Mouse (Mus musculus): ENCODE measurements around the gene Phf1. TPM values are rescaled to one million over a fixed set of nuclear protein-coding genes. Genes with fewer than 3 reads are reported as not detected.

Phf1 gene
- 6.0 TPM in 2 replicates for polyA plus RNA-seq (2014; fragmentation: Nextera tagmentation; extraction: Ambion mirVana)

- Histone ChIP-seq H3K27ac (ENCODE audit: low read depth, low read length) (peak within 1 kb of the TSS; percentile 86), H3K4me2 (replicated peaks; ENCODE audit: low read depth, low read length) (peak within 1 kb of the TSS; percentile 94), H3K9ac (ENCODE audit: low read depth, low read length) (peak within 1 kb of the TSS; percentile 71), H3K4me1 (ENCODE audit: control insufficient read depth, insufficient read depth, low read length) (peaks cover 14% of the 10 kb centered on the region), H3K36me3 (ENCODE audit: control insufficient read depth, insufficient read depth, low read length) (peaks cover 50% of the 10 kb centered on the region), H3K27me3 (ENCODE audit: control insufficient read depth, insufficient read depth, low read length) (no peaks in the 10 kb centered on the region), H3K9me3 (ENCODE audit: control insufficient read depth, low read length) (no peaks in the 10 kb centered on the region), H3K4me3 (ENCODE audit: low read length) (peak within 1 kb of the TSS; percentile 70)
- 0% methylated on average over 43 of the region's 43 CpGs for WGBS
- peak; percentile 88 for ATAC-seq (ENCODE audit: low FRiP score, low TSS enrichment)
Measured at GRCm38 (mm10) chr17:26932839-26933398, at the start of gene Phf1. TSS of gene Phf1 (plus strand) at chr17:26933052.

GRCm38 (mm10) chr17:26883585-26883984, 49.3 kb upstream of the Phf1 start:
- H3K9ac ChIP-seq (ENCODE audit: low read depth, low read length), result no peak overlapping the region
- H3K27ac ChIP-seq (ENCODE audit: low read depth, low read length), result no peak overlapping the region
- no peaks in the 10 kb centered on the region for H3K9me3 ChIP-seq (ENCODE audit: control insufficient read depth, low read length)
- no peak overlapping the region for H3K4me2 ChIP-seq (replicated peaks; ENCODE audit: low read depth, low read length)
- ATAC-seq (ENCODE audit: low FRiP score, low TSS enrichment), result no peak
- H3K36me3 ChIP-seq (ENCODE audit: control insufficient read depth, insufficient read depth, low read length), result no peaks in the 10 kb centered on the region
- H3K27me3 ChIP-seq (ENCODE audit: control insufficient read depth, insufficient read depth, low read length), result peaks cover 7% of the 10 kb centered on the region; the same call in 1 of the 2 replicates
- peaks cover 5% of the 10 kb centered on the region for H3K4me1 ChIP-seq (ENCODE audit: control insufficient read depth, insufficient read depth, low read length)
- no peak overlapping the region for H3K4me3 ChIP-seq (ENCODE audit: low read length)
- 77% methylated on average over 6 of the region's 6 CpGs for WGBS

GRCm38 (mm10) chr17:26884995-26885926, 47.6 kb upstream of the Phf1 start:
- Histone ChIP-seq H3K4me2 (replicated peaks; ENCODE audit: low read depth, low read length) (peak overlapping the region; percentile 43), H3K36me3 (ENCODE audit: control insufficient read depth, insufficient read depth, low read length) (no peaks in the 10 kb centered on the region)
- peak; percentile 75 for ATAC-seq (ENCODE audit: low FRiP score, low TSS enrichment)

GRCm38 (mm10) chr17:26886047-26886749, 46.7 kb upstream of the Phf1 start:
- peaks cover 5% of the 10 kb centered on the region for H3K4me1 ChIP-seq (ENCODE audit: control insufficient read depth, insufficient read depth, low read length)
- H3K27ac ChIP-seq (ENCODE audit: low read depth, low read length), result no peak overlapping the region
- H3K4me3 ChIP-seq (ENCODE audit: low read length), result peak overlapping the region; percentile 40
- peaks cover 7% of the 10 kb centered on the region; the same call in 1 of the 2 replicates for H3K27me3 ChIP-seq (ENCODE audit: control insufficient read depth, insufficient read depth, low read length)
- peak; percentile 87 for ATAC-seq (ENCODE audit: low FRiP score, low TSS enrichment)
- no peaks in the 10 kb centered on the region for H3K9me3 ChIP-seq (ENCODE audit: control insufficient read depth, low read length)
- 9% methylated on average over 30 of the region's 30 CpGs for WGBS
- no peaks in the 10 kb centered on the region for H3K36me3 ChIP-seq (ENCODE audit: control insufficient read depth, insufficient read depth, low read length)
- H3K4me2 ChIP-seq (replicated peaks; ENCODE audit: low read depth, low read length), result peak overlapping the region; percentile 43
- H3K9ac ChIP-seq (ENCODE audit: low read depth, low read length), result peak overlapping the region; percentile 12; the same call in 1 of the 2 replicates

More at GRCm38 (mm10) chr17:26884995-26885926, 47.6 kb upstream of the Phf1 start:
- peaks cover 5% of the 10 kb centered on the region for H3K4me1 ChIP-seq (ENCODE audit: control insufficient read depth, insufficient read depth, low read length)
- H3K27me3 ChIP-seq (ENCODE audit: control insufficient read depth, insufficient read depth, low read length), result peaks cover 7% of the 10 kb centered on the region; the same call in 1 of the 2 replicates
- H3K9me3 ChIP-seq (ENCODE audit: control insufficient read depth, low read length), result no peaks in the 10 kb centered on the region
- no peak overlapping the region for H3K27ac ChIP-seq (ENCODE audit: low read depth, low read length)
- peak overlapping the region; percentile 40 for H3K9ac ChIP-seq (ENCODE audit: low read depth, low read length)
- WGBS, result 20% methylated on average over 25 of the region's 25 CpGs
- H3K4me3 ChIP-seq (ENCODE audit: low read length), result peak overlapping the region; percentile 40

GRCm38 (mm10) chr17:26887926-26888325, 44.9 kb upstream of the Phf1 start:
- no peak for ATAC-seq (ENCODE audit: low FRiP score, low TSS enrichment)
- H3K9me3 ChIP-seq (ENCODE audit: control insufficient read depth, low read length), result no peaks in the 10 kb centered on the region
- WGBS, result 19% methylated on average over 3 of the region's 3 CpGs
- no peak overlapping the region for H3K4me2 ChIP-seq (replicated peaks; ENCODE audit: low read depth, low read length)
- H3K4me3 ChIP-seq (ENCODE audit: low read length), result no peak overlapping the region
- no peaks in the 10 kb centered on the region for H3K36me3 ChIP-seq (ENCODE audit: control insufficient read depth, insufficient read depth, low read length)
- H3K4me1 ChIP-seq (ENCODE audit: control insufficient read depth, insufficient read depth, low read length), result peaks cover 5% of the 10 kb centered on the region
- H3K9ac ChIP-seq (ENCODE audit: low read depth, low read length), result no peak overlapping the region
- H3K27ac ChIP-seq (ENCODE audit: low read depth, low read length), result no peak overlapping the region
- peaks cover 7% of the 10 kb centered on the region; the same call in 1 of the 2 replicates for H3K27me3 ChIP-seq (ENCODE audit: control insufficient read depth, insufficient read depth, low read length)

GRCm38 (mm10) chr17:26892635-26893375, 40.0 kb upstream of the Phf1 start:
- H3K9ac ChIP-seq (ENCODE audit: low read depth, low read length), result no peak overlapping the region
- 47% methylated on average over 16 of the region's 16 CpGs for WGBS
- no peak for ATAC-seq (ENCODE audit: low FRiP score, low TSS enrichment)
- no peak overlapping the region for H3K4me3 ChIP-seq (ENCODE audit: low read length)
- H3K36me3 ChIP-seq (ENCODE audit: control insufficient read depth, insufficient read depth, low read length), result no peaks in the 10 kb centered on the region
- H3K4me2 ChIP-seq (replicated peaks; ENCODE audit: low read depth, low read length), result no peak overlapping the region
- H3K9me3 ChIP-seq (ENCODE audit: control insufficient read depth, low read length), result no peaks in the 10 kb centered on the region; the same call in 1 of the 2 replicates
- H3K4me1 ChIP-seq (ENCODE audit: control insufficient read depth, insufficient read depth, low read length), result no peaks in the 10 kb centered on the region
- H3K27ac ChIP-seq (ENCODE audit: low read depth, low read length), result no peak overlapping the region
- no peaks in the 10 kb centered on the region; the same call in 1 of the 2 replicates for H3K27me3 ChIP-seq (ENCODE audit: control insufficient read depth, insufficient read depth, low read length)

GRCm38 (mm10) chr17:26893492-26893891, 39.4 kb upstream of the Phf1 start:
- H3K27ac ChIP-seq (ENCODE audit: low read depth, low read length), result no peak overlapping the region
- no peaks in the 10 kb centered on the region for H3K36me3 ChIP-seq (ENCODE audit: control insufficient read depth, insufficient read depth, low read length)
- H3K27me3 ChIP-seq (ENCODE audit: control insufficient read depth, insufficient read depth, low read length), result no peaks in the 10 kb centered on the region; the same call in 1 of the 2 replicates
- no peaks in the 10 kb centered on the region; the same call in 1 of the 2 replicates for H3K9me3 ChIP-seq (ENCODE audit: control insufficient read depth, low read length)
- H3K4me2 ChIP-seq (replicated peaks; ENCODE audit: low read depth, low read length), result no peak overlapping the region
- WGBS, result 60% methylated on average over 6 of the region's 6 CpGs
- no peak for ATAC-seq (ENCODE audit: low FRiP score, low TSS enrichment)
- no peaks in the 10 kb centered on the region for H3K4me1 ChIP-seq (ENCODE audit: control insufficient read depth, insufficient read depth, low read length)
- no peak overlapping the region for H3K4me3 ChIP-seq (ENCODE audit: low read length)
- no peak overlapping the region for H3K9ac ChIP-seq (ENCODE audit: low read depth, low read length)

- Histone ChIP-seq H3K27me3 (ENCODE audit: control insufficient read depth, insufficient read depth, low read length) (no peaks in the 10 kb centered on the region; the same call in 1 of the 2 replicates), H3K9me3 (ENCODE audit: control insufficient read depth, low read length) (no peaks in the 10 kb centered on the region; the same call in 1 of the 2 replicates), H3K4me1 (ENCODE audit: control insufficient read depth, insufficient read depth, low read length) (no peaks in the 10 kb centered on the region), H3K4me3 (ENCODE audit: low read length) (no peak overlapping the region), H3K9ac (ENCODE audit: low read depth, low read length) (no peak overlapping the region), H3K27ac (ENCODE audit: low read depth, low read length) (no peak overlapping the region), H3K36me3 (ENCODE audit: control insufficient read depth, insufficient read depth, low read length) (no peaks in the 10 kb centered on the region), H3K4me2 (replicated peaks; ENCODE audit: low read depth, low read length) (no peak overlapping the region)
- WGBS, result 61% methylated on average over 6 of the region's 6 CpGs
- ATAC-seq (ENCODE audit: low FRiP score, low TSS enrichment), result no peak
Measured at GRCm38 (mm10) chr17:26894342-26894741, 38.5 kb upstream of the Phf1 start.
